Mouse (Mus musculus): ENCODE data around the gene Pspn. TPM values are rescaled to one million over a fixed set of nuclear protein-coding genes. Genes with fewer than 3 reads are reported as not detected.

The Pspn gene
- not detected for polyA plus RNA-seq (2014; fragmentation: Illumina TruSeq; extraction: RNeasy Lipid Tissue Mini Kit (QIAGEN cat#74804); ENCODE audit: low read depth, low replicate concordance)

DNA sequence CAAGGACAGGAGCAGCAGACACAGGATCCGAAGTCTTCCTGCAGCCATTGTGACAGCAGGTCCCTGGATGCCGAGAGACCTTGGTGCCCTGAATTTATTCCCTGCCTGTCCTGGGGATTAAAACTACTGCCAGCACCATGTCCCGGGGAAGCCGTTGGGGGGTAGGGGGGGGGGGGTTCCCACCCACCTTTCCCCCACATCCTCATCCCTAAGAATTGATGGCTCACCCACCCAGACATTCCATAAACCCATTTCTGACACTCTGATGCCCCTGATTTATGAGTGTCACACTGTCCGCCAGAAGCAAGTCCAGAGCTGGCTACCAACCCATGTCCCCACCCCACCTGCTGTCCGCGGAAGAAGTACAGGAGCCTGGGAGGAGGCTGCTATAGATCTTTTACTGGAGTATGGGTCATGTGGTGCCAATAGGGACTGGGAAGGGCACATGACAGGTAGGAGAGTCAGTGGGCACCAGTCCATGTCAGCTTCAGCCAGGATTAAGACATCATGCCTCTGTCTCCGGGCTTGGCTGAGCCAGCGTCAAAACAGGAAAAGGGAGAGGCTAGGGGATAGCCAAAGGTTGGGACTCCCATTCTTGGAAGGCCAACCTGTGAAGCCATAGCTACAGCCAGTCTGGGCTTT lies at the start of gene Pspn:
Gene Pspn, minus strand, starts transcription at position 51 of the 642 bp plus-strand sequence.

GRCm38 (mm10) chr17:57041554-57041953 lies 41.7 kb upstream of the Pspn start, which contains the start of gene Slc25a41:
Gene Slc25a41 (minus strand): TSS chr17:57041654.

DNA sequence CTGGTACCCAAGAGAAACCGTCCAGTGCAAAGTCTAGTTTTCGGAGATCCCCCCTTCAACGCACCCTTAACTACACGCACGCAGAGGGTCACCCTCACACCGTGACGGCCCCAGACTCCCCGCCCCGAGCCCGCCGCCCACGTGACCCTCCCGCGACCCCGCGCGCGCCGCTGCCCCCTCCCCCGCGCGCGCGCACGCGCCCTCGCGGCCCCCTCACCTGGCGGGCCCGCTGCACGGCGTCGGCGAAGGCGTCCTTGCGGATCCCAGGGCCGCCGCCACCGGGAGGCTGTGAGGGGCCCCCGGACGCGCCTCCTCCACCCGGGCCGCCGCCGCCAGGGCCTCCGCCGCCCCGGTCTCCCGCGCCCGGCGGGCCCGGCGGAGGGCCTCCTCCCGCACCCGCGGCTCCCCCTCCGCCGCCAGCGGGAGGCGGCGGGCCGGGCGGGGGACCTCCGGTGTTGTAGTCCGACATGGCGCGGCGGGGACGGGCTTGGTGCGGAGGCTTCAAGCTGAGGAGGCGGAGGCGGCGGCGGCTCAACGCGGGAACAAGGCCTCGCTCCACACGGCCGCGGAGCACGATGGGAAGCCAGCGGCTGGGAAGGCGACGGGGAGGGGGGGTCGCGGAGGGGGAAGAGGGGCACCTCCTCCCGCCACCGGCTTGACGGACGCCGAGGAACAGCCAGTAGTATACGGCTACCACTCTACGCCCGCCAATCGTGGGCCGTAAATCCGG lies 31.3 kb upstream of the Pspn start, which contains the start of gene Khsrp:
Gene Khsrp, minus strand, starts transcription at position 592 of the 730 bp plus-strand sequence.

DNA sequence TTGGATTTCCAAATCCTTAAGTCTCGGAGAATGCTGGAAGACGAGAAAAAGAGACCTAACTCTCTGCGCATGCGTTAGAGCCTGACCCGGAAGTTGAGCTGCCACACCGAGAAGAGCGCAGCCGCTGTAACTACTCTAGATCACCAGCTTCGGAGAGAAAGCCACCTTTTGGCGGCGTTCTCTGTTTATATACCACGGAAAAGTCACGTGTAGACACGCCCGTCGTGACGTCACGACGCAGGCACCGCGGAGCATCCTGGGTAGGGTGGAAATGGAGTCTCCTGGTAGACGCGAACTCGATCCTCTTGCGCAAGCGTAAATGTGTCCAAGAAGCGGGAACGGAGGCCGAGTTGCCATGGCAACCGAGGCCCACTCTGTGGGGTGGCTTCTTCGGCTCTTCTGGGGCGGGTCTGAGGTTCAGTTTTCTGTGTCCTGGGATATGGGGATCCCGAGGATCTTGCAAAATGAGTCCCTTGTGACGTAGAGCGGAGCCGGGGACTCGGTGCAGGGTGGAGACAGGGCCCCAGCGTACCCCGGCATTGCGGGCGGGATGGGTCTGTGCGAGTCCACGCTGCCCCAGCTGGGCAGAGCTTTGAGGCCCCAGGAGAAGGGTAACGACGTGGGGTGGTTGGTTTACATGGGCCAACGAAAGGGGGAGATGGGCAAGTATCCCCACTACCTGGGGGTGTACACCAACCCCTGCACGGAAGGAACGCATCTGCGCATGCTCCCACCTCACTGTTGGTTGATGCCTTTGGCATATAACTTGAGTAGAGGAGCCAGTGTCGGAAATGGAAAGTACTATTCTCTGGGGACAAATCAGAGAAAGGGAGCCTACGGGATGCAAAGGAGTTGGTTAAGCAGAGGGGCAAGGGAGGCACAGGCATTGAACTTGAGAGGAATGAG lies 11.7 kb upstream of the Pspn start, which contains the start of the genes Gtf2f1 and Gm17949:
Gene Gtf2f1, minus strand, starts transcription at position 53 of the 906 bp plus-strand sequence.
Gene Gm17949, plus strand, starts transcription at position 234 of the 906 bp plus-strand sequence.

GRCm38 (mm10) chr17:56997029-56997667 lies 2.7 kb downstream of the Pspn start, which contains the start of gene Alkbh7:
Gene Alkbh7 (plus strand): TSS chr17:56997339.

GRCm38 (mm10) chr17:56990115-56990746 lies 9.6 kb downstream of the Pspn start, which contains the start of gene Clpp:
Gene Clpp (plus strand): TSS chr17:56990305.

GRCm38 (mm10) chr17:56982013-56982412 lies 17.8 kb downstream of the Pspn start, which contains the start of gene Acer1:
Gene Acer1 (minus strand): TSS chr17:56982126.

Other genes starting within 250 kb of the Pspn start
- not detected for gene Nrtn, start 242.5 kb downstream of the Pspn start, polyA plus RNA-seq (2014; fragmentation: Illumina TruSeq; extraction: RNeasy Lipid Tissue Mini Kit (QIAGEN cat#74804); ENCODE audit: low read depth, low replicate concordance)
- 0.64 TPM for gene Dus3l, start 235.3 kb downstream of the Pspn start, polyA plus RNA-seq (2014; fragmentation: Illumina TruSeq; extraction: RNeasy Lipid Tissue Mini Kit (QIAGEN cat#74804); ENCODE audit: low read depth, low replicate concordance)
- not detected for gene Prr22, start 229.8 kb downstream of the Pspn start, polyA plus RNA-seq (2014; fragmentation: Illumina TruSeq; extraction: RNeasy Lipid Tissue Mini Kit (QIAGEN cat#74804); ENCODE audit: low read depth, low replicate concordance)
- gene Rfx2, start 169.0 kb downstream of the Pspn start, polyA plus RNA-seq (2014; fragmentation: Illumina TruSeq; extraction: RNeasy Lipid Tissue Mini Kit (QIAGEN cat#74804); ENCODE audit: low read depth, low replicate concordance): not detected
- not detected for gene Acsbg2, start 125.6 kb downstream of the Pspn start, polyA plus RNA-seq (2014; fragmentation: Illumina TruSeq; extraction: RNeasy Lipid Tissue Mini Kit (QIAGEN cat#74804); ENCODE audit: low read depth, low replicate concordance)
- gene 1700061G19Rik, start 124.5 kb downstream of the Pspn start, polyA plus RNA-seq (2014; fragmentation: Illumina TruSeq; extraction: RNeasy Lipid Tissue Mini Kit (QIAGEN cat#74804); ENCODE audit: low read depth, low replicate concordance): not detected
- gene Mllt1, start 64.6 kb downstream of the Pspn start, polyA plus RNA-seq (2014; fragmentation: Illumina TruSeq; extraction: RNeasy Lipid Tissue Mini Kit (QIAGEN cat#74804); ENCODE audit: low read depth, low replicate concordance): 0.77 TPM
- gene Acer1, start 17.9 kb downstream of the Pspn start, polyA plus RNA-seq (2014; fragmentation: Illumina TruSeq; extraction: RNeasy Lipid Tissue Mini Kit (QIAGEN cat#74804); ENCODE audit: low read depth, low replicate concordance): not detected
- gene Clpp, start 9.7 kb downstream of the Pspn start, polyA plus RNA-seq (2014; fragmentation: Illumina TruSeq; extraction: RNeasy Lipid Tissue Mini Kit (QIAGEN cat#74804); ENCODE audit: low read depth, low replicate concordance): 4.0 TPM
- gene Alkbh7, start 2.7 kb downstream of the Pspn start, polyA plus RNA-seq (2014; fragmentation: Illumina TruSeq; extraction: RNeasy Lipid Tissue Mini Kit (QIAGEN cat#74804); ENCODE audit: low read depth, low replicate concordance): 2.8 TPM
- gene Gtf2f1, start 11.3 kb upstream of the Pspn start, polyA plus RNA-seq (2014; fragmentation: Illumina TruSeq; extraction: RNeasy Lipid Tissue Mini Kit (QIAGEN cat#74804); ENCODE audit: low read depth, low replicate concordance): 2.1 TPM
- gene Gm17949, start 11.5 kb upstream of the Pspn start, polyA plus RNA-seq (2014; fragmentation: Illumina TruSeq; extraction: RNeasy Lipid Tissue Mini Kit (QIAGEN cat#74804); ENCODE audit: low read depth, low replicate concordance): not detected
- 5.1 TPM for gene Khsrp, start 31.5 kb upstream of the Pspn start, polyA plus RNA-seq (2014; fragmentation: Illumina TruSeq; extraction: RNeasy Lipid Tissue Mini Kit (QIAGEN cat#74804); ENCODE audit: low read depth, low replicate concordance)
- not detected for gene Slc25a41, start 41.6 kb upstream of the Pspn start, polyA plus RNA-seq (2014; fragmentation: Illumina TruSeq; extraction: RNeasy Lipid Tissue Mini Kit (QIAGEN cat#74804); ENCODE audit: low read depth, low replicate concordance)
- 5.6 TPM for gene Crb3, start 59.1 kb upstream of the Pspn start, polyA plus RNA-seq (2014; fragmentation: Illumina TruSeq; extraction: RNeasy Lipid Tissue Mini Kit (QIAGEN cat#74804); ENCODE audit: low read depth, low replicate concordance)
- gene Slc25a23, start 59.8 kb upstream of the Pspn start, polyA plus RNA-seq (2014; fragmentation: Illumina TruSeq; extraction: RNeasy Lipid Tissue Mini Kit (QIAGEN cat#74804); ENCODE audit: low read depth, low replicate concordance): 55.5 TPM
- 1.6 TPM for gene Dennd1c, start 78.5 kb upstream of the Pspn start, polyA plus RNA-seq (2014; fragmentation: Illumina TruSeq; extraction: RNeasy Lipid Tissue Mini Kit (QIAGEN cat#74804); ENCODE audit: low read depth, low replicate concordance)
- not detected for gene Tubb4a, start 87.8 kb upstream of the Pspn start, polyA plus RNA-seq (2014; fragmentation: Illumina TruSeq; extraction: RNeasy Lipid Tissue Mini Kit (QIAGEN cat#74804); ENCODE audit: low read depth, low replicate concordance)
- gene Tnfsf9, start 105.3 kb upstream of the Pspn start, polyA plus RNA-seq (2014; fragmentation: Illumina TruSeq; extraction: RNeasy Lipid Tissue Mini Kit (QIAGEN cat#74804); ENCODE audit: low read depth, low replicate concordance): not detected
- not detected for gene Cd70, start 149.8 kb upstream of the Pspn start, polyA plus RNA-seq (2014; fragmentation: Illumina TruSeq; extraction: RNeasy Lipid Tissue Mini Kit (QIAGEN cat#74804); ENCODE audit: low read depth, low replicate concordance)
- not detected for gene Tnfsf14, start 194.2 kb upstream of the Pspn start, polyA plus RNA-seq (2014; fragmentation: Illumina TruSeq; extraction: RNeasy Lipid Tissue Mini Kit (QIAGEN cat#74804); ENCODE audit: low read depth, low replicate concordance)
- 3,590 TPM for gene C3, start 228.1 kb upstream of the Pspn start, polyA plus RNA-seq (2014; fragmentation: Illumina TruSeq; extraction: RNeasy Lipid Tissue Mini Kit (QIAGEN cat#74804); ENCODE audit: low read depth, low replicate concordance)
- gene Gpr108, start 248.4 kb upstream of the Pspn start, polyA plus RNA-seq (2014; fragmentation: Illumina TruSeq; extraction: RNeasy Lipid Tissue Mini Kit (QIAGEN cat#74804); ENCODE audit: low read depth, low replicate concordance): 2.3 TPM
- gene Trip10, start 249.4 kb upstream of the Pspn start, polyA plus RNA-seq (2014; fragmentation: Illumina TruSeq; extraction: RNeasy Lipid Tissue Mini Kit (QIAGEN cat#74804); ENCODE audit: low read depth, low replicate concordance): 1.7 TPM

Measured in liver, adult 10 weeks (tissue).